Mouse (Mus musculus): ENCODE measurements around the gene Ppp6r3. TPM values are rescaled to one million over a fixed set of nuclear protein-coding genes. Genes with fewer than 3 reads are reported as not detected.

Gene Ppp6r3
- polyA plus RNA-seq, 1 experiment from 2014 or later: 68.7 TPM

- no peaks in the 10 kb centered on the region for H3K9me3 ChIP-seq (ENCODE audit: control insufficient read depth, low read depth, low read length)
- H3K27ac ChIP-seq (ENCODE audit: low read length): no peak overlapping the region
- H3K4me3 ChIP-seq (ENCODE audit: low read depth, low read length): no peak overlapping the region
- WGBS: 88% methylated on average over 3 of the region's 3 CpGs
- no peaks in the 10 kb centered on the region for H3K27me3 ChIP-seq (ENCODE audit: control insufficient read depth, insufficient read depth, low read length)
- peaks cover 15% of the 10 kb centered on the region; the same call in 1 of the 2 replicates for H3K36me3 ChIP-seq (ENCODE audit: control insufficient read depth, insufficient read depth, low read length)
- no peak overlapping the region for H3K4me2 ChIP-seq (replicated peaks; ENCODE audit: low read depth, low read length)
- H3K4me1 ChIP-seq (ENCODE audit: control insufficient read depth, insufficient read depth, low read length): no peaks in the 10 kb centered on the region
- ATAC-seq (ENCODE audit: insufficient number of reproducible peaks, insufficient read depth, low FRiP score, low read depth): no peak
- no peak overlapping the region for H3K9ac ChIP-seq (replicated peaks; ENCODE audit: low read depth, low read length)
These were observed 124.8 kb downstream of the Ppp6r3 start for GRCm38 (mm10) chr19:3450714-3451113.

- Histone ChIP-seq H3K9ac (replicated peaks; ENCODE audit: low read depth, low read length) (no peak overlapping the region), H3K36me3 (ENCODE audit: control insufficient read depth, insufficient read depth, low read length) (peaks cover under 1% of the 10 kb centered on the region; the same call in 1 of the 2 replicates), H3K27me3 (ENCODE audit: control insufficient read depth, insufficient read depth, low read length) (no peaks in the 10 kb centered on the region), H3K4me1 (ENCODE audit: control insufficient read depth, insufficient read depth, low read length) (no peaks in the 10 kb centered on the region), H3K9me3 (ENCODE audit: control insufficient read depth, low read depth, low read length) (no peaks in the 10 kb centered on the region), H3K4me2 (replicated peaks; ENCODE audit: low read depth, low read length) (no peak overlapping the region), H3K27ac (ENCODE audit: low read length) (no peak overlapping the region), H3K4me3 (ENCODE audit: low read depth, low read length) (no peak overlapping the region)
- WGBS: 70% methylated on average over 3 of the region's 3 CpGs
- ATAC-seq (ENCODE audit: insufficient number of reproducible peaks, insufficient read depth, low FRiP score, low read depth): no peak
These were observed 126.3 kb downstream of the Ppp6r3 start for GRCm38 (mm10) chr19:3449248-3449647.

GRCm38 (mm10) chr19:3447348-3447747 lies 128.2 kb downstream of the Ppp6r3 start:
- no peak overlapping the region for H3K27ac ChIP-seq (ENCODE audit: low read length)
- no peaks in the 10 kb centered on the region for H3K27me3 ChIP-seq (ENCODE audit: control insufficient read depth, insufficient read depth, low read length)
- no peak overlapping the region for H3K4me3 ChIP-seq (ENCODE audit: low read depth, low read length)
- H3K4me1 ChIP-seq (ENCODE audit: control insufficient read depth, insufficient read depth, low read length): no peaks in the 10 kb centered on the region
- no peak for ATAC-seq (ENCODE audit: insufficient number of reproducible peaks, insufficient read depth, low FRiP score, low read depth)
- H3K4me2 ChIP-seq (replicated peaks; ENCODE audit: low read depth, low read length): no peak overlapping the region
- no peak overlapping the region for H3K9ac ChIP-seq (replicated peaks; ENCODE audit: low read depth, low read length)
- H3K9me3 ChIP-seq (ENCODE audit: control insufficient read depth, low read depth, low read length): no peaks in the 10 kb centered on the region
- WGBS: 60% methylated on average over 3 of the region's 3 CpGs
- no peaks in the 10 kb centered on the region for H3K36me3 ChIP-seq (ENCODE audit: control insufficient read depth, insufficient read depth, low read length)

- H3K9me3 ChIP-seq (ENCODE audit: control insufficient read depth, low read depth, low read length): no peaks in the 10 kb centered on the region
- no peak overlapping the region for H3K4me2 ChIP-seq (replicated peaks; ENCODE audit: low read depth, low read length)
- 65% methylated on average over 10 of the region's 10 CpGs for WGBS
These were observed 134.5 kb downstream of the Ppp6r3 start for GRCm38 (mm10) chr19:3441092-3441491.

GRCm38 (mm10) chr19:3440667-3441066 lies 134.9 kb downstream of the Ppp6r3 start:
- 71% methylated on average over 5 of the region's 5 CpGs for WGBS
- ATAC-seq (ENCODE audit: insufficient number of reproducible peaks, insufficient read depth, low FRiP score, low read depth): no peak

More at GRCm38 (mm10) chr19:3441092-3441491, 134.5 kb downstream of the Ppp6r3 start:
- Histone ChIP-seq H3K27me3 (ENCODE audit: control insufficient read depth, insufficient read depth, low read length) (no peaks in the 10 kb centered on the region), H3K9ac (replicated peaks; ENCODE audit: low read depth, low read length) (no peak overlapping the region), H3K36me3 (ENCODE audit: control insufficient read depth, insufficient read depth, low read length) (no peaks in the 10 kb centered on the region), H3K4me3 (ENCODE audit: low read depth, low read length) (no peak overlapping the region), H3K27ac (ENCODE audit: low read length) (no peak overlapping the region), H3K4me1 (ENCODE audit: control insufficient read depth, insufficient read depth, low read length) (no peaks in the 10 kb centered on the region)
- ATAC-seq (ENCODE audit: insufficient number of reproducible peaks, insufficient read depth, low FRiP score, low read depth): no peak

GRCm38 (mm10) chr19:3437980-3438379 lies 137.6 kb downstream of the Ppp6r3 start:
- ATAC-seq (ENCODE audit: insufficient number of reproducible peaks, insufficient read depth, low FRiP score, low read depth): no peak

More at GRCm38 (mm10) chr19:3440667-3441066, 134.9 kb downstream of the Ppp6r3 start:
- Histone ChIP-seq H3K27me3 (ENCODE audit: control insufficient read depth, insufficient read depth, low read length) (no peaks in the 10 kb centered on the region), H3K36me3 (ENCODE audit: control insufficient read depth, insufficient read depth, low read length) (no peaks in the 10 kb centered on the region), H3K27ac (ENCODE audit: low read length) (no peak overlapping the region), H3K9me3 (ENCODE audit: control insufficient read depth, low read depth, low read length) (no peaks in the 10 kb centered on the region), H3K4me2 (replicated peaks; ENCODE audit: low read depth, low read length) (no peak overlapping the region), H3K4me3 (ENCODE audit: low read depth, low read length) (no peak overlapping the region), H3K9ac (replicated peaks; ENCODE audit: low read depth, low read length) (no peak overlapping the region), H3K4me1 (ENCODE audit: control insufficient read depth, insufficient read depth, low read length) (no peaks in the 10 kb centered on the region)

GRCm38 (mm10) chr19:3436840-3437239 lies 138.7 kb downstream of the Ppp6r3 start:
- Histone ChIP-seq H3K27ac (ENCODE audit: low read length) (no peak overlapping the region), H3K4me3 (ENCODE audit: low read depth, low read length) (no peak overlapping the region), H3K27me3 (ENCODE audit: control insufficient read depth, insufficient read depth, low read length) (no peaks in the 10 kb centered on the region), H3K4me1 (ENCODE audit: control insufficient read depth, insufficient read depth, low read length) (no peaks in the 10 kb centered on the region), H3K9ac (replicated peaks; ENCODE audit: low read depth, low read length) (no peak overlapping the region), H3K9me3 (ENCODE audit: control insufficient read depth, low read depth, low read length) (no peaks in the 10 kb centered on the region), H3K36me3 (ENCODE audit: control insufficient read depth, insufficient read depth, low read length) (no peaks in the 10 kb centered on the region), H3K4me2 (replicated peaks; ENCODE audit: low read depth, low read length) (no peak overlapping the region)
- no peak for ATAC-seq (ENCODE audit: insufficient number of reproducible peaks, insufficient read depth, low FRiP score, low read depth)
- 58% methylated on average over 9 of the region's 9 CpGs for WGBS

More at GRCm38 (mm10) chr19:3437980-3438379, 137.6 kb downstream of the Ppp6r3 start:
- Histone ChIP-seq H3K9me3 (ENCODE audit: control insufficient read depth, low read depth, low read length) (no peaks in the 10 kb centered on the region), H3K9ac (replicated peaks; ENCODE audit: low read depth, low read length) (no peak overlapping the region), H3K4me3 (ENCODE audit: low read depth, low read length) (no peak overlapping the region), H3K4me1 (ENCODE audit: control insufficient read depth, insufficient read depth, low read length) (no peaks in the 10 kb centered on the region), H3K36me3 (ENCODE audit: control insufficient read depth, insufficient read depth, low read length) (no peaks in the 10 kb centered on the region), H3K27ac (ENCODE audit: low read length) (no peak overlapping the region), H3K27me3 (ENCODE audit: control insufficient read depth, insufficient read depth, low read length) (no peaks in the 10 kb centered on the region), H3K4me2 (replicated peaks; ENCODE audit: low read depth, low read length) (no peak overlapping the region)
- WGBS: 66% methylated on average over 5 of the region's 5 CpGs

- H3K4me1 ChIP-seq (ENCODE audit: control insufficient read depth, insufficient read depth, low read length): no peaks in the 10 kb centered on the region
- no peak overlapping the region for H3K4me3 ChIP-seq (ENCODE audit: low read depth, low read length)
- no peak overlapping the region for H3K9ac ChIP-seq (replicated peaks; ENCODE audit: low read depth, low read length)
- H3K27me3 ChIP-seq (ENCODE audit: control insufficient read depth, insufficient read depth, low read length): no peaks in the 10 kb centered on the region
- H3K27ac ChIP-seq (ENCODE audit: low read length): no peak overlapping the region
- 83% methylated on average over 3 of the region's 3 CpGs for WGBS
- no peaks in the 10 kb centered on the region for H3K36me3 ChIP-seq (ENCODE audit: control insufficient read depth, insufficient read depth, low read length)
- H3K9me3 ChIP-seq (ENCODE audit: control insufficient read depth, low read depth, low read length): no peaks in the 10 kb centered on the region
- H3K4me2 ChIP-seq (replicated peaks; ENCODE audit: low read depth, low read length): no peak overlapping the region
- ATAC-seq (ENCODE audit: insufficient number of reproducible peaks, insufficient read depth, low FRiP score, low read depth): no peak
These were observed 139.7 kb downstream of the Ppp6r3 start for GRCm38 (mm10) chr19:3435824-3436223.

GRCm38 (mm10) chr19:3434641-3435040 lies 140.9 kb downstream of the Ppp6r3 start:
- no peaks in the 10 kb centered on the region for H3K27me3 ChIP-seq (ENCODE audit: control insufficient read depth, insufficient read depth, low read length)
- no peak for ATAC-seq (ENCODE audit: insufficient number of reproducible peaks, insufficient read depth, low FRiP score, low read depth)
- H3K9me3 ChIP-seq (ENCODE audit: control insufficient read depth, low read depth, low read length): no peaks in the 10 kb centered on the region
- no peak overlapping the region for H3K9ac ChIP-seq (replicated peaks; ENCODE audit: low read depth, low read length)
- no peak overlapping the region for H3K4me3 ChIP-seq (ENCODE audit: low read depth, low read length)
- H3K36me3 ChIP-seq (ENCODE audit: control insufficient read depth, insufficient read depth, low read length): no peaks in the 10 kb centered on the region
- no peak overlapping the region for H3K4me2 ChIP-seq (replicated peaks; ENCODE audit: low read depth, low read length)
- 37% methylated on average over 4 of the region's 4 CpGs for WGBS
- no peak overlapping the region for H3K27ac ChIP-seq (ENCODE audit: low read length)
- H3K4me1 ChIP-seq (ENCODE audit: control insufficient read depth, insufficient read depth, low read length): no peaks in the 10 kb centered on the region
